Mouse (Mus musculus) heart, postnatal 0 days (tissue): ENCODE results near the gene Dusp23. TPM values are rescaled to one million over a fixed set of nuclear protein-coding genes. Genes with fewer than 3 reads are reported as not detected.

ENCODE experiments used
- ATAC-seq: fragments of 200-750 bp; cut with Nextera tagmentation; 2 replicates; pipeline ENCODE4 v1.8.0; 2017; ENCODE audit warnings: low read depth, moderate number of reproducible peaks, moderate library complexity; ENCODE audit not compliant: insufficient read depth
- DNase-seq: peaks from one replicate; pipeline ENCODE4 v3.0.0-alpha.2; 2016; ENCODE audit warnings: low spot score
- H3K27ac ChIP-seq: fragments of 300-500 bp; sonication (generic); 2 replicates; pipeline ENCODE4 v1.5.1; 2014; ENCODE audit warnings: low read depth, mild to moderate bottlenecking
- H3K27me3 ChIP-seq: fragments of 300-500 bp; sonication (generic); 2 replicates; pipeline ENCODE4 v1.6.1; 2014; ENCODE audit warnings: low read length, mixed read lengths; ENCODE audit not compliant: control insufficient read depth, insufficient read depth
- H3K36me3 ChIP-seq: fragments of 300-500 bp; sonication (generic); replicated peaks from 2 replicates; pipeline ENCODE4 v1.6.1; 2014; ENCODE audit warnings: low read length, mixed read lengths; ENCODE audit not compliant: control insufficient read depth, insufficient read depth
- H3K4me1 ChIP-seq: fragments of 300-500 bp; sonication (generic); 2 replicates; pipeline ENCODE4 v1.6.1; 2014; ENCODE audit warnings: antibody characterized with exemption; ENCODE audit not compliant: control insufficient read depth, insufficient read depth
- H3K4me2 ChIP-seq: fragments of 300-500 bp; sonication (generic); 2 replicates; pipeline ENCODE4 v1.6.1; 2014; ENCODE audit warnings: low read depth, mild to moderate bottlenecking, low read length, moderate library complexity
- H3K4me3 ChIP-seq: fragments of 300-500 bp; sonication (generic); 2 replicates; pipeline ENCODE4 v1.5.1; 2014; ENCODE audit warnings: low read depth, low read length
- H3K9ac ChIP-seq: fragments of 300-500 bp; sonication (generic); replicated peaks from 2 replicates; pipeline ENCODE4 v1.6.1; 2014; ENCODE audit warnings: low read depth, low read length, mixed read lengths
- H3K9me3 ChIP-seq: fragments of 300-500 bp; sonication (generic); replicated peaks from 2 replicates; pipeline ENCODE4 v1.6.1; 2016; ENCODE audit warnings: low read length; ENCODE audit not compliant: control insufficient read depth
- CTCF ChIP-seq: IDR thresholded peaks from 2 replicates; pipeline ENCODE4 v1.5.1; 2016; ENCODE audit warnings: antibody characterized with exemption, control low read depth, low read depth
- EP300 ChIP-seq: IDR thresholded peaks from 2 replicates; pipeline ENCODE4 v1.6.1; 2016; ENCODE audit warnings: antibody characterized with exemption, low read depth
- WGBS: fragments of 180-500 bp; shearing (Covaris S2); extraction: QIAGEN DNeasy Blood & Tissue Kit; methylation state at CpG from one replicate; pipeline ENCODE4 v1.1.7; 2014; 5-methylcytosine and 5-hydroxymethylcytosine counted together
- polyA plus RNA-seq: library from polyadenylated mRNA; unstranded; fragments of >200 nt; fragmentation: Nextera tagmentation; extraction: Ambion mirVana; gene quantifications from 2 replicates; pipeline ENCODE4 v1.2.1, GENCODE M21; 2015
- total RNA-seq: library from RNA; depleted of rRNA; stranded (reverse); fragments of >200 nt; gene quantifications from 2 replicates; pipeline ENCODE4 v1.2.3, GENCODE M21; 2014; ENCODE audit warnings: low replicate concordance

Dusp23 gene
- total and polyA plus RNA-seq, 2 experiments from 2014 or later: 7.3 to 12.3 TPM

- ATAC-seq: no peak
- 69% methylated on average over 2 of the region's 2 CpGs for whole genome bisulfite sequencing
- no peak for TF ChIP-seq EP300
- no peak for TF ChIP-seq CTCF
Observed at GRCm38 (mm10) chr1:172593956-172594355, 38.8 kb downstream of the Dusp23 start.

GRCm38 (mm10) chr1:172593321-172593720, 39.4 kb downstream of the Dusp23 start:
- TF ChIP-seq EP300 (no peak), CTCF (no peak)
- no peak overlapping the region for H3K27ac ChIP-seq
- ATAC-seq (no peak), DNase-seq (no peak)
- no peaks in the 10 kb centered on the region for H3K4me1 ChIP-seq
- H3K36me3 ChIP-seq: no peaks in the 10 kb centered on the region
- H3K27me3 ChIP-seq: no peaks in the 10 kb centered on the region
- H3K9me3 ChIP-seq: no peaks in the 10 kb centered on the region
- 54% methylated on average over 3 of the region's 3 CpGs for WGBS
- no peak overlapping the region for H3K9ac ChIP-seq
- no peak overlapping the region for H3K4me2 ChIP-seq
- H3K4me3 ChIP-seq: no peak overlapping the region

More at GRCm38 (mm10) chr1:172593956-172594355, 38.8 kb downstream of the Dusp23 start:
- Histone ChIP-seq H3K27me3 (no peaks in the 10 kb centered on the region), H3K4me3 (no peak overlapping the region), H3K36me3 (no peaks in the 10 kb centered on the region), H3K9me3 (no peaks in the 10 kb centered on the region), H3K27ac (no peak overlapping the region), H3K4me1 (no peaks in the 10 kb centered on the region), H3K9ac (no peak overlapping the region), H3K4me2 (no peak overlapping the region)
- no peak for DNase-seq

DNA sequence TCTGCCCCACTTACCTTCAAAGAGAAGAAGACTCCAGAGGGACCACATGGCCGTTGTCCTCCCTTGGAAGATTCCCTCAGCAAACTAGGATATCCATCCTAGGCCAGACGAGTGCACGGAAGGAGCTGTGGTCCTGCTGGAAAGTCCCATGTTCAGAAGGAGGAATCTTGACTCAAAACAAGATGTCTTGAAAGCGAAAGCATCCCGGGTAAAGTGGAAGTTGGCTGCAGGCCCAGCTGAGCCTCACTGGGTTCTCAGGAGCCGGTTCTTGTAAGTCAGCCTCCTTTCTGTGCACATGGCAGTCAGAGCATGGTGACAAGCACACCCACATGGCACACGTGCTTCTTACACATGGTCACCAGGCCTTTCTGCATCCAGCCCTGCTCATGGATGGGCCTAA, 42.4 kb downstream of the Dusp23 start, which contains the start of gene Slamf8:
TSS of gene Slamf8 (minus strand) at position 184 of the 400 bp plus-strand sequence.
- WGBS: 63% methylated on average over 7 of the region's 7 CpGs
- H3K4me1 ChIP-seq: no peaks in the 10 kb centered on the region
- H3K9ac ChIP-seq: no peak within 1 kb of the TSS
- DNase-seq: no peak
- peaks cover 4% of the 10 kb centered on the region for H3K27me3 ChIP-seq
- no peak within 1 kb of the TSS for H3K27ac ChIP-seq
- TF ChIP-seq EP300 (no peak), CTCF (no peak)
- H3K4me2 ChIP-seq: no peak within 1 kb of the TSS
- H3K9me3 ChIP-seq: no peaks in the 10 kb centered on the region
- no peak for ATAC-seq
- H3K36me3 ChIP-seq: no peaks in the 10 kb centered on the region
- no peak within 1 kb of the TSS for H3K4me3 ChIP-seq

- H3K27ac ChIP-seq: no peak overlapping the region
- no peaks in the 10 kb centered on the region for H3K36me3 ChIP-seq
- no peak for TF ChIP-seq CTCF
- WGBS: 26% methylated on average over 26 of the region's 26 CpGs
- H3K4me1 ChIP-seq: no peaks in the 10 kb centered on the region
- H3K4me2 ChIP-seq: no peak overlapping the region
- H3K9ac ChIP-seq: no peak overlapping the region
- peaks cover 10% of the 10 kb centered on the region for H3K27me3 ChIP-seq
- no peak for ATAC-seq
- no peak for DNase-seq
- no peak overlapping the region for H3K4me3 ChIP-seq
- no peaks in the 10 kb centered on the region for H3K9me3 ChIP-seq
Observed at GRCm38 (mm10) chr1:172585612-172586567, 46.9 kb downstream of the Dusp23 start.

DNA sequence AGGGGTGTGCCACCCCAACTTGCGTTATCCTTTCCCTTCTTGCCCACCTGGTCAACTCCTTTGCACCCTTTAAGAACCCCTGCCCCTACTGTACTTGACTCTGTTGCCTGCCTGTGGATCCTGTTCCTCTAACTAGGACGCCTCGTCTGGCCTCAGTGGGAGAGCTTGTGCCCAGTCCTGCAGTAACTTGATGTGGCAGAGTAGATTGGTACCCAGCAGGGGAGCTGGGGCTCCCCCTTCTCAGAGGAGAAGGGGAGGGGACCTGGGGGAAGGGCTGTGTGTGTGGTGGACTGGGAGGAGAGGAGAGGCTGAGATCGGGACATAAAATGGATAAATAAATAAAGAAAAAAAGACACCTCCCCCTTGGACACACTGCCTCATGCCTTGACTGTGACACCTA, 47.7 kb downstream of the Dusp23 start:
- TF ChIP-seq EP300 (no peak), CTCF (no peak)
- Histone ChIP-seq H3K9me3 (no peaks in the 10 kb centered on the region), H3K27ac (no peak overlapping the region), H3K9ac (no peak overlapping the region), H3K36me3 (no peaks in the 10 kb centered on the region), H3K4me1 (no peaks in the 10 kb centered on the region), H3K4me2 (no peak overlapping the region), H3K4me3 (no peak overlapping the region), H3K27me3 (peaks cover 10% of the 10 kb centered on the region)
- WGBS: 45% methylated on average over 4 of the region's 4 CpGs
- no peak for DNase-seq
- ATAC-seq: no peak
